ENCODE assay signal across 25 mouse cellular contexts in genomic region chr13:101015435-101015834, GRCm38 (mm10).
DNase-seq lines count a peak whose midpoint lies in the region; ATAC-seq lines count a peak whose summit lies in the region.
"Had no signal": no experiment of that assay in that cellular context is flagged by ENCODE, and none has a peak within 500 bp of the region (broad histone marks: within the 10 kb centered on the region; RNA-seq: fewer than 3 reads in every experiment).

No protein-coding gene starts in this region.

- no peaks in the 10 kb centered on the region for H3K9me3 ChIP-seq in embryonic facial prominence, embryonic 11.5 days (replicated peaks; ENCODE audit: control insufficient read depth, low read length)
- H3K9me3 ChIP-seq in embryonic facial prominence, embryonic 10.5 days, result no peaks in the 10 kb centered on the region
- H3K9me3 ChIP-seq: embryonic facial prominence, embryonic 13.5 days; forebrain, embryonic 10.5 days; heart, embryonic 10.5 days; heart, embryonic 15.5 days; hindbrain, embryonic 10.5 days; intestine, embryonic 15.5 days had no signal

- H3K4me3 ChIP-seq in embryonic facial prominence, embryonic 11.5 days (ENCODE audit: low read depth, low read length), result no peak overlapping the region
- H3K4me3 ChIP-seq in embryonic facial prominence, embryonic 10.5 days, result no peak overlapping the region
- H3K4me3 ChIP-seq: embryonic facial prominence, embryonic 13.5 days; forebrain, embryonic 10.5 days; gastrocnemius, adult 2 months; heart, embryonic 10.5 days; heart, embryonic 15.5 days; hindbrain, embryonic 10.5 days; intestine, embryonic 15.5 days had no signal

- no peak overlapping the region for H3K27ac ChIP-seq in embryonic facial prominence, embryonic 11.5 days (replicated peaks; ENCODE audit: low read depth, low read length)
- no peak overlapping the region for H3K27ac ChIP-seq in embryonic facial prominence, embryonic 10.5 days (replicated peaks)
- H3K27ac ChIP-seq: embryonic facial prominence, embryonic 13.5 days; forebrain, embryonic 10.5 days; gastrocnemius, adult 2 months; heart, embryonic 10.5 days; heart, embryonic 15.5 days; hindbrain, embryonic 10.5 days; hindbrain, embryonic 14.5 days; intestine, embryonic 15.5 days had no signal

- H3K27me3 ChIP-seq in embryonic facial prominence, embryonic 11.5 days (ENCODE audit: control insufficient read depth, insufficient read depth, low read length), result no peaks in the 10 kb centered on the region
- H3K27me3 ChIP-seq in embryonic facial prominence, embryonic 10.5 days (replicated peaks; ENCODE audit: low read depth, poor library complexity, severe bottlenecking), result no peaks in the 10 kb centered on the region
- H3K27me3 ChIP-seq: embryonic facial prominence, embryonic 13.5 days; heart, embryonic 15.5 days; intestine, embryonic 15.5 days had no signal

- WGBS in embryonic facial prominence, embryonic 11.5 days, result 40% methylated on average over 3 of the region's 3 CpGs
- 49% methylated on average over 3 of the region's 3 CpGs for WGBS in embryonic facial prominence, embryonic 10.5 days

- DNase-seq in embryonic facial prominence, embryonic 11.5 days (ENCODE audit: low spot score), result peak; percentile 30
- no peak for DNase-seq in embryonic facial prominence, embryonic 10.5 days (ENCODE audit: low spot score)
- peak; percentile 14 for DNase-seq in kidney, adult 9 months
- DNase-seq in kidney, adult 18-20 months, result no peak
- DNase-seq in forelimb bud, embryonic 11.5 days (ENCODE audit: low read depth, low spot score), result peak; percentile 35
- no peak for DNase-seq in layer of hippocampus, postnatal 36 days
- DNase-seq: adrenal gland, postnatal 10 days; B cell, adult 2 months; cerebellum, adult 11 months; cerebellum, adult 8-10 months; cerebellum, postnatal 14 days; embryo, embryonic 11 days; gastrocnemius, adult 2 months; gastrocnemius, postnatal 25 days; heart, adult 18-20 months; heart, postnatal 14 days had no signal

- H3K9ac ChIP-seq in embryonic facial prominence, embryonic 11.5 days (replicated peaks; ENCODE audit: low read length), result no peak overlapping the region
- H3K9ac ChIP-seq: embryonic facial prominence, embryonic 13.5 days; heart, embryonic 15.5 days; hindbrain, embryonic 14.5 days; intestine, embryonic 15.5 days had no signal

- H3K4me2 ChIP-seq in embryonic facial prominence, embryonic 11.5 days (ENCODE audit: low read depth, low read length), result no peak overlapping the region
- H3K4me2 ChIP-seq: embryonic facial prominence, embryonic 13.5 days; heart, embryonic 15.5 days; hindbrain, embryonic 14.5 days; intestine, embryonic 15.5 days had no signal

- no peaks in the 10 kb centered on the region for H3K36me3 ChIP-seq in embryonic facial prominence, embryonic 11.5 days (replicated peaks; ENCODE audit: control insufficient read depth, insufficient read depth, low read depth, low read length)
- H3K36me3 ChIP-seq in embryonic facial prominence, embryonic 10.5 days (replicated peaks), result no peaks in the 10 kb centered on the region
- H3K36me3 ChIP-seq: embryonic facial prominence, embryonic 13.5 days; forebrain, embryonic 10.5 days; heart, embryonic 10.5 days; heart, embryonic 15.5 days; hindbrain, embryonic 10.5 days; intestine, embryonic 15.5 days had no signal

- no peak for ATAC-seq in embryonic facial prominence, embryonic 11.5 days (replicated peaks; ENCODE audit: insufficient number of reproducible peaks, low FRiP score, low TSS enrichment, low read depth)
- no peak for ATAC-seq in CD4-positive, CD25-positive, alpha-beta regulatory T cell, adult 4 months
- ATAC-seq: forebrain, embryonic 16.5 days had no signal

- H3K4me1 ChIP-seq in embryonic facial prominence, embryonic 11.5 days (ENCODE audit: control insufficient read depth, insufficient read depth, low read length), result no peaks in the 10 kb centered on the region
- H3K4me1 ChIP-seq in embryonic facial prominence, embryonic 10.5 days, result peaks cover 7% of the 10 kb centered on the region
- H3K4me1 ChIP-seq: embryonic facial prominence, embryonic 13.5 days; heart, embryonic 10.5 days; heart, embryonic 15.5 days; hindbrain, embryonic 10.5 days; intestine, embryonic 15.5 days had no signal

Comparison
In these comparisons a context has a peak if more than half of its experiments do, and no peak if none do; other contexts are left out.
1. DNase-seq: peak in embryonic facial prominence, embryonic 11.5 days (single experiment), kidney, adult 9 months (single experiment) and forelimb bud, embryonic 11.5 days (single experiment); none in embryonic facial prominence, embryonic 10.5 days (single experiment), kidney, adult 18-20 months (single experiment) and layer of hippocampus, postnatal 36 days (0 of 2).